Mouse (Mus musculus) MEL (cell line): Measurements from ENCODE around the gene Grin3b.

Experiments used
- CHD1 ChIP-seq: IDR thresholded peaks from 2 replicates; pipeline ENCODE4 v1.6.1; 2012; ENCODE audit warnings: low read depth, mild to moderate bottlenecking, inconsistent platforms, low read length, improper control_type of control experiment
- MEF2A ChIP-seq: IDR thresholded peaks from 2 replicates; pipeline ENCODE4 v1.6.1; 2014; ENCODE audit warnings: low read depth, mild to moderate bottlenecking, inconsistent platforms, low read length, improper control_type of control experiment; ENCODE audit not compliant: poor library complexity, insufficient replicate concordance, severe bottlenecking; ENCODE audit errors: extremely low read depth
- MYB ChIP-seq: IDR thresholded peaks from 2 replicates; pipeline ENCODE4 v1.6.1; 2011; ENCODE audit warnings: mild to moderate bottlenecking, low read depth, low read length, improper control_type of control experiment
- MYC ChIP-seq: IDR thresholded peaks from 2 replicates; pipeline ENCODE4 v1.6.1; 2011; ENCODE audit warnings: low read depth, mild to moderate bottlenecking, low read length, improper control_type of control experiment, moderate library complexity
- POLR2A ChIP-seq, 2 experiments: IDR thresholded peaks; 2 replicates each; pipeline ENCODE4 v1.6.1; 2011 to 2012; ENCODE audit warnings: low read length in 2 of 2, mild to moderate bottlenecking in 2 of 2, control low read depth in 1 of 2, improper control_type of control experiment in 1 of 2, low read depth in 1 of 2, moderate library complexity in 1 of 2; ENCODE audit not compliant: control insufficient read depth in 1 of 2, insufficient read depth in 1 of 2, poor library complexity in 1 of 2
- POLR2AphosphoS2 ChIP-seq: IDR thresholded peaks from 2 replicates; pipeline ENCODE4 v1.6.1; 2011; ENCODE audit warnings: low read length, improper control_type of control experiment
- USF2 ChIP-seq, 2 experiments: IDR thresholded peaks; 2 replicates each; pipeline ENCODE4 v1.6.1; 2011 to 2012; ENCODE audit warnings: improper control_type of control experiment in 2 of 2, low read length in 2 of 2, borderline replicate concordance in 1 of 2, inconsistent platforms in 1 of 2, low read depth in 1 of 2, mild to moderate bottlenecking in 1 of 2; ENCODE audit not compliant: insufficient read depth in 1 of 2
- ZC3H11A ChIP-seq: IDR thresholded peaks from 2 replicates; pipeline ENCODE4 v1.6.1; 2012; ENCODE audit warnings: low read depth, mild to moderate bottlenecking, inconsistent platforms, low read length, improper control_type of control experiment
- ZKSCAN1 ChIP-seq: IDR thresholded peaks from 2 replicates; pipeline ENCODE4 v1.6.1; 2012; ENCODE audit warnings: low read depth, mild to moderate bottlenecking, inconsistent platforms, low read length, improper control_type of control experiment, moderate library complexity
- ZNF384 ChIP-seq: IDR thresholded peaks from 2 replicates; pipeline ENCODE4 v1.6.1; 2012; ENCODE audit warnings: low read depth, mild to moderate bottlenecking, inconsistent platforms, low read length, improper control_type of control experiment

DNA sequence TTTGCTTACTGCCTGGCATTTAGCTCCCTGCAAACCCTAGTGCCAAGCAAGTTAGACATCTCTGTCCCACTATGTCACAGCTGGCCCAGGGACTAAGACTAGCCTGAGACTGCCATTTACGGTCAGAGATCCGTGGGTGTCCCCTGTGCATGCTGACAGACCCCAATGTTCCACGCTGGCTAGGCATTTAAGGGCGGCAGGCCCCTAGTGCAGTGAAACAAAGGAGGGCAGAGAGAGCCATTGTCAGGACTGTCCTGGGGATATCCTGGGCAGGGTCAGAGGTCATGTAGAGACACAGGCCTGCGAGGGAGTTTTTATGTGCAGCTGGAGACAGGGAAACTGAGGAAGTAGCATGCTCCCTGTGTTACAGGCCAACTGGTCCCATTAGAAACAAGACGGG is 36.7 kb upstream of the Grin3b start:
- TF ChIP-seq POLR2A (IDR thresholded peaks at IDR 0.05; ENCODE audit: control insufficient read depth in 1 of 2, insufficient read depth in 1 of 2, low read depth in 1 of 2, low read length in 2 of 2, poor library complexity in 1 of 2) (no peak), ZNF384 (no peak), MEF2A (no peak), POLR2AphosphoS2 (no peak), ZC3H11A (no peak), CHD1 (no peak), USF2 (IDR thresholded peaks at IDR 0.05; ENCODE audit: borderline replicate concordance in 1 of 2, insufficient read depth in 1 of 2, low read depth in 1 of 2, low read length in 2 of 2) (no peak), ZKSCAN1 (no peak), MYC (no peak), MYB (no peak)
